Mouse (Mus musculus) testis, adult 10 weeks (tissue): ENCODE measurements around the gene Lnp1. TPM values are rescaled to one million over a fixed set of nuclear protein-coding genes. Genes with fewer than 3 reads are reported as not detected.

Experiments used
- polyA plus RNA-seq: library from polyadenylated mRNA; stranded (reverse); fragments of 350-450 nt; fragmentation: Illumina TruSeq; extraction: RNeasy Lipid Tissue Mini Kit (QIAGEN cat#74804); gene quantifications from one replicate; pipeline ENCODE4 v1.2.3, GENCODE M21; 2014; ENCODE audit warnings: low read depth, low replicate concordance

Gene Lnp1
- not detected for polyA plus RNA-seq

GRCm38 (mm10) chr16:56928023-56928422 lies at the start of gene Lnp1:
TSS of gene Lnp1 (minus strand) at chr16:56928061.

GRCm38 (mm10) chr16:56885824-56886615 lies 41.8 kb downstream of the Lnp1 start, which contains the start of gene Tmem45a:
TSS of gene Tmem45a (minus strand) at chr16:56886166.

Other genes starting within 250 kb of the Lnp1 start
- gene Tfg, start 210.6 kb downstream of the Lnp1 start, polyA plus RNA-seq = 193 TPM
- gene Adgrg7, start 132.2 kb downstream of the Lnp1 start, polyA plus RNA-seq = 5.8 TPM
- gene Tmem45a, start 41.9 kb downstream of the Lnp1 start, polyA plus RNA-seq = 3.6 TPM
- 4.8 TPM for gene Tmem45a2, start 143.3 kb upstream of the Lnp1 start, polyA plus RNA-seq
- gene Tomm70a, start 193.6 kb upstream of the Lnp1 start, polyA plus RNA-seq = 143 TPM
- 13.6 TPM for gene Nit2, start 239.3 kb upstream of the Lnp1 start, polyA plus RNA-seq